Mouse (Mus musculus): ENCODE data around the gene Cic. TPM values are rescaled to one million over a fixed set of nuclear protein-coding genes. Genes with fewer than 3 reads are reported as not detected.

Gene Cic
- total and polyA plus RNA-seq, 3 experiments: 41.6 to 62.9 (median 62.8) TPM

- DNase-seq: no peak
- H3K79me2 ChIP-seq (replicated peaks; ENCODE audit: control insufficient read depth, insufficient read depth, low read length): peaks cover 7% of the 10 kb centered on the region; the same call in 1 of the 2 replicates
- intact Hi-C loops (cut with DNase I): loop anchor here (5.0 kb wide), 2 partner anchors 131 to 151 kb away; partner anchors contain the start of gene Lipe
- H3K27me3 ChIP-seq (ENCODE audit: control insufficient read depth, insufficient read depth, low read length): no peaks in the 10 kb centered on the region
- H3K36me3 ChIP-seq (ENCODE audit: control insufficient read depth, insufficient read depth, low read length): no peaks in the 10 kb centered on the region; the same call in 1 of the 2 replicates
- H3K4me1 ChIP-seq (ENCODE audit: control insufficient read depth, insufficient read depth, low read length): peaks cover 14% of the 10 kb centered on the region
- peak overlapping the region; percentile 64 for H3K9ac ChIP-seq (ENCODE audit: low read depth, low read length)
- peak overlapping the region; percentile 13; the same call in 1 of the 2 replicates for H3K4me3 ChIP-seq
- H3K27ac ChIP-seq: peak overlapping the region; percentile 98
- no peak for TF ChIP-seq CTCF (IDR thresholded peaks at IDR 0.05)
- TF ChIP-seq EP300 (IDR thresholded peaks at IDR 0.05; ENCODE audit: insufficient read depth, low read depth, low read length): no peak
- TF ChIP-seq POLR2A (IDR thresholded peaks at IDR 0.05; ENCODE audit: insufficient read depth, low read depth, low read length): no peak
- 9% methylated on average over 4 of the region's 4 CpGs for WGBS
Measured at GRCm38 (mm10) chr7:25246759-25247137, 20.8 kb upstream of the Cic start.

GRCm38 (mm10) chr7:25247498-25247897, 20.0 kb upstream of the Cic start:
- Histone ChIP-seq H3K36me3 (ENCODE audit: control insufficient read depth, insufficient read depth, low read length) (no peaks in the 10 kb centered on the region; the same call in 1 of the 2 replicates), H3K27me3 (ENCODE audit: control insufficient read depth, insufficient read depth, low read length) (no peaks in the 10 kb centered on the region), H3K9ac (ENCODE audit: low read depth, low read length) (peak overlapping the region; percentile 45), H3K27ac (peak overlapping the region; percentile 98), H3K4me3 (peak overlapping the region; percentile 96), H3K4me1 (ENCODE audit: control insufficient read depth, insufficient read depth, low read length) (peaks cover 15% of the 10 kb centered on the region), H3K79me2 (replicated peaks; ENCODE audit: control insufficient read depth, insufficient read depth, low read length) (peaks cover 7% of the 10 kb centered on the region; the same call in 1 of the 2 replicates)
- DNase-seq: no peak
- intact Hi-C loops (cut with DNase I): loop anchor here (5.0 kb wide), 2 partner anchors 130 to 150 kb away; partner anchors contain the start of gene Lipe
- TF ChIP-seq POLR2A (IDR thresholded peaks at IDR 0.05; ENCODE audit: insufficient read depth, low read depth, low read length) (no peak), EP300 (IDR thresholded peaks at IDR 0.05; ENCODE audit: insufficient read depth, low read depth, low read length) (no peak), CTCF (IDR thresholded peaks at IDR 0.05) (no peak)
- 7% methylated on average over 3 of the region's 3 CpGs for WGBS

GRCm38 (mm10) chr7:25248018-25248647, 19.4 kb upstream of the Cic start:
- Histone ChIP-seq H3K4me3 (peak overlapping the region; percentile 96), H3K27me3 (ENCODE audit: control insufficient read depth, insufficient read depth, low read length) (no peaks in the 10 kb centered on the region), H3K4me1 (ENCODE audit: control insufficient read depth, insufficient read depth, low read length) (peaks cover 15% of the 10 kb centered on the region), H3K9ac (ENCODE audit: low read depth, low read length) (peak overlapping the region; percentile 96), H3K79me2 (replicated peaks; ENCODE audit: control insufficient read depth, insufficient read depth, low read length) (peaks cover 7% of the 10 kb centered on the region; the same call in 1 of the 2 replicates), H3K27ac (peak overlapping the region; percentile 98), H3K36me3 (ENCODE audit: control insufficient read depth, insufficient read depth, low read length) (no peaks in the 10 kb centered on the region; the same call in 1 of the 2 replicates)
- DNase-seq: peak in 1 of 2 experiments; percentile 63
- TF ChIP-seq EP300 (IDR thresholded peaks at IDR 0.05; ENCODE audit: insufficient read depth, low read depth, low read length): no peak
- TF ChIP-seq POLR2A (IDR thresholded peaks at IDR 0.05; ENCODE audit: insufficient read depth, low read depth, low read length): no peak
- no peak for TF ChIP-seq CTCF (IDR thresholded peaks at IDR 0.05)
- intact Hi-C loops (cut with DNase I): loop anchor here (5.0 kb wide), 2 partner anchors 129 to 149 kb away; partner anchors contain the start of gene Lipe
- WGBS: under 1% methylated on average over 18 of the region's 18 CpGs

GRCm38 (mm10) chr7:25248846-25249313, 18.6 kb upstream of the Cic start:
- Histone ChIP-seq H3K4me1 (ENCODE audit: control insufficient read depth, insufficient read depth, low read length) (peaks cover 15% of the 10 kb centered on the region), H3K79me2 (replicated peaks; ENCODE audit: control insufficient read depth, insufficient read depth, low read length) (peaks cover 7% of the 10 kb centered on the region; the same call in 1 of the 2 replicates), H3K27ac (peak overlapping the region; percentile 98), H3K27me3 (ENCODE audit: control insufficient read depth, insufficient read depth, low read length) (no peaks in the 10 kb centered on the region), H3K36me3 (ENCODE audit: control insufficient read depth, insufficient read depth, low read length) (no peaks in the 10 kb centered on the region; the same call in 1 of the 2 replicates), H3K9ac (ENCODE audit: low read depth, low read length) (peak overlapping the region; percentile 96), H3K4me3 (peak overlapping the region; percentile 96)
- DNase-seq: no peak
- WGBS: 0% methylated on average over 25 of the region's 25 CpGs
- no peak for TF ChIP-seq CTCF (IDR thresholded peaks at IDR 0.05)
- no peak for TF ChIP-seq EP300 (IDR thresholded peaks at IDR 0.05; ENCODE audit: insufficient read depth, low read depth, low read length)
- no peak for TF ChIP-seq POLR2A (IDR thresholded peaks at IDR 0.05; ENCODE audit: insufficient read depth, low read depth, low read length)
- intact Hi-C loops (cut with DNase I): loop anchor here (5.0 kb wide), 2 partner anchors 128 to 148 kb away; partner anchors contain the start of gene Lipe

- H3K36me3 ChIP-seq (ENCODE audit: control insufficient read depth, insufficient read depth, low read length): no peaks in the 10 kb centered on the region; the same call in 1 of the 2 replicates
- no peaks in the 10 kb centered on the region for H3K27me3 ChIP-seq (ENCODE audit: control insufficient read depth, insufficient read depth, low read length)
- DNase-seq: peak; percentile 85 to 88
- WGBS: 1% methylated on average over 46 of the region's 73 CpGs
- peak overlapping the region; percentile 98 for H3K27ac ChIP-seq
- H3K4me3 ChIP-seq: peak overlapping the region; percentile 96
- H3K4me1 ChIP-seq (ENCODE audit: control insufficient read depth, insufficient read depth, low read length): peaks cover 15% of the 10 kb centered on the region
- intact Hi-C loops (cut with DNase I): loop anchor here (1.0 to 5.0 kb wide), 3 partner anchors 29 to 148 kb away; partner anchors contain the start of gene Lipe
- peak overlapping the region; percentile 96 for H3K9ac ChIP-seq (ENCODE audit: low read depth, low read length)
- 0 out of 2 replicates have a peak, but pooled peaks have one; percentile 29 for TF ChIP-seq POLR2A (IDR thresholded peaks at IDR 0.05; ENCODE audit: insufficient read depth, low read depth, low read length)
- no peak for TF ChIP-seq EP300 (IDR thresholded peaks at IDR 0.05; ENCODE audit: insufficient read depth, low read depth, low read length)
- H3K79me2 ChIP-seq (replicated peaks; ENCODE audit: control insufficient read depth, insufficient read depth, low read length): peaks cover 7% of the 10 kb centered on the region; the same call in 1 of the 2 replicates
Measured at GRCm38 (mm10) chr7:25249314-25250140, 18.0 kb upstream of the Cic start.

All from heart, adult 2 months (tissue).